Mouse (Mus musculus) myocyte (in vitro differentiated cells): Measurements from ENCODE around the gene Apaf1.

Source experiments
- E2F4 ChIP-seq: IDR thresholded peaks from one replicate; pipeline ENCODE4 v1.6.1; 2011; ENCODE audit warnings: mild to moderate bottlenecking, control low read depth, moderate library complexity; ENCODE audit not compliant: insufficient read depth
- MYOD1 ChIP-seq, 3 experiments: IDR thresholded peaks; one replicate each; pipeline ENCODE4 v1.6.1; 2011; ENCODE audit warnings: control low read depth in 2 of 3, low read depth in 2 of 3, mild to moderate bottlenecking in 2 of 3, moderate library complexity in 1 of 3; ENCODE audit not compliant: insufficient read length in 2 of 3, control insufficient read depth in 1 of 3
- POLR2A ChIP-seq: IDR thresholded peaks from one replicate; pipeline ENCODE4 v1.6.1; 2011; ENCODE audit warnings: low read depth, mild to moderate bottlenecking, control low read depth, moderate library complexity; ENCODE audit not compliant: insufficient read length
- TCF12 ChIP-seq: IDR thresholded peaks from one replicate; pipeline ENCODE4 v1.6.1; 2011; ENCODE audit warnings: mild to moderate bottlenecking, control low read depth; ENCODE audit not compliant: poor library complexity, insufficient read depth, severe bottlenecking
- USF1 ChIP-seq: IDR thresholded peaks from one replicate; pipeline ENCODE4 v1.6.1; 2011; ENCODE audit warnings: low read depth, mild to moderate bottlenecking, control low read depth, moderate library complexity

GRCm38 (mm10) chr10:90983046-90983445 is 99.5 kb downstream of the Apaf1 start:
- TF ChIP-seq TCF12 (no peak), POLR2A (no peak), USF1 (no peak), MYOD1 (IDR thresholded peaks at IDR 0.05; ENCODE audit: control insufficient read depth in 1 of 3, insufficient read length in 2 of 3, low read depth in 2 of 3) (no peak), E2F4 (no peak)
